Mouse (Mus musculus): ENCODE results near the gene Xcr1.

- TF ChIP-seq CTCF (IDR thresholded peaks at IDR 0.05; ENCODE audit: low read depth) (no peak), EP300 (IDR thresholded peaks at IDR 0.05; ENCODE audit: low read depth) (no peak)
Observed at GRCm38 (mm10) chr9:123844468-123844867, 17.4 kb downstream of the Xcr1 start.

Measured in liver, embryonic 14.5 days (tissue).